Mouse (Mus musculus): ENCODE data around the gene Syt11. TPM values are rescaled to one million over a fixed set of nuclear protein-coding genes. Genes with fewer than 3 reads are reported as not detected.
A peak's percentile ranks its signal among the peaks of the same experiment; 100 is the strongest.
"Not testable (repeated sequence)": the region's sequence is repeated elsewhere in the genome, so short reads cannot be mapped to it uniquely, and the experiment has no call there.

The Syt11 gene
- 32.0 and 36.8 TPM in 2 replicates for polyA plus RNA-seq (2016; fragmentation: Nextera tagmentation; extraction: Ambion mirVana)

DNA sequence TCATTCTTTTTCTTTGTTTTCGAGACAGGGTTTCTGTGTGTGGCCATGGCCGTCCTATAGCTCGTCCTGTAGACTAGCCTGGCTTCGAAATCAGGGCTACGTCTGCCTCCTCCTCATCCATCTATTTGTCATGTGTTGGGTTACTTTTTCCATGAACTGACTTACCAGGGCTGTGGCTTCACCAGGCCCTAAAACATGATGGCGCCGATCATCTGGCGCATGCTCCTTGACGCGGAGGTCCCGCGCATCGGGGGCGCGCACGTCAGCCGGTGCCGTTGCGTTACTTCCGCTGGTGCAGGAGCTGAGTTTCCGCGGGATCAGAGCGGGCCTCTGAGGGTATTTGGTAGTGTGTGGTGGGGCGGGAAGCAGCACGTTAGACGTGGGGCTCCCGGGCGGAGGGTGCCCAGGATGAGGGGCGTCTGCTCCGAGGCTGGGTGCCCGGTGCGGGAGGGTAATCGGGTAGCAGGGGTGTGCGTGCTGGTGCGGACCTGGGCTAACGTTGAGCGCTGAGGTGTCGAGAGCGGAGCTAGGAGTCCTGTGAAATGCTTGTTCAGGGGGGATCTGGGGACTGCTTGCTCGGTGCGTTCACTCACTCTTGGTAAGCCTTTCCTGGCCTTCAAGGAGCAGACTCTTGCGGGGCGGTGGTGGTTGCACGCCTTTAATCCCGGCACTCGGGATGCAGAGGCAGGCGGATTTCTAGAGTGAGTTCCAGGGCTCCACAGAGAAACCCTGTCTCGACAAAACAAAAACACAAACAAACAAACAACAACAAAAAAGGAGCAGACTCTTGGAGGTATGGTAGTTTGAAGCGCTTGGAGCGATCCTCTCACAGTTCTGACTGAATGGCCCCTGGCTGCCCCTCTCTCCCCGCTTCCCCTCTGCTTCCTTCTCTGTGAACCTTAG lies at the start of gene Syt11:
Gene Syt11, minus strand, starts transcription at position 226 of the 903 bp plus-strand sequence.
- Histone ChIP-seq H3K4me2 (peak within 1 kb of the TSS; percentile 50), H3K4me3 (replicated peaks) (peak within 1 kb of the TSS; percentile 42), H3K9ac (replicated peaks) (peak within 1 kb of the TSS; percentile 51; the same call in 1 of the 2 replicates), H3K27ac (peak within 1 kb of the TSS; percentile 67; the same call in 1 of the 2 replicates)
- 5% methylated on average over 39 of the region's 51 CpGs for WGBS
- not testable (repeated sequence) for H3K36me3 ChIP-seq; H3K4me1 ChIP-seq (replicated peaks); H3K9me3 ChIP-seq; H3K27me3 ChIP-seq
- ATAC-seq (ENCODE audit: insufficient number of reproducible peaks, insufficient read depth, low FRiP score, low TSS enrichment, low read depth): peak; percentile 70

- Histone ChIP-seq H3K27ac (no peak overlapping the region), H3K4me1 (replicated peaks) (no peaks in the 10 kb centered on the region), H3K27me3 (no peaks in the 10 kb centered on the region), H3K9me3 (no peaks in the 10 kb centered on the region), H3K4me2 (no peak overlapping the region), H3K4me3 (replicated peaks) (no peak overlapping the region), H3K9ac (replicated peaks) (no peak overlapping the region), H3K36me3 (peaks cover 25% of the 10 kb centered on the region)
- WGBS: 88% methylated on average over 5 of the region's 5 CpGs
- no peak for ATAC-seq (ENCODE audit: insufficient number of reproducible peaks, insufficient read depth, low FRiP score, low TSS enrichment, low read depth)
These were observed 29.1 kb upstream of the Syt11 start for GRCm38 (mm10) chr3:88803910-88804540.

DNA sequence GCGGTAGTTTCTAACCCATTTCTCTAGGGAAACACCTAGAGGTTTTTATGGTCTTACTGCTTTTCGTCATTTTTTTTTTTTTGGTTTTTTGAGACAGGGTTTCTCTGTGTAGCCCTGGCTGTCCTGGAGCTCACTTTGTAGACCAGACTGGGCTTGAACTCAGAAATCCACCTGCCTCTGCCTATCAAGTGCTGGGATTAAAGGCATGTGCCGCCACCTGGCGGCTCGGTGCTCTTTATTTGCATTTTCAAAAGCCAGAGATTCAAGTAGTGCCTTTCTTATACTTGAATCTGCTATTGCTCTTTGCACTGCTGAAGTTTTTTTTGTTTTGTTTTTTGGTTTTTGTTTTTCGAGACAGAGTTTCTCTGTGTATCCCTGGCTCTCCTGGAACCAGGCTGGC lies 22.5 kb upstream of the Syt11 start:
- not testable (repeated sequence) for H3K9ac ChIP-seq (replicated peaks); H3K4me3 ChIP-seq (replicated peaks); H3K27me3 ChIP-seq; H3K9me3 ChIP-seq; H3K4me2 ChIP-seq; H3K36me3 ChIP-seq; H3K27ac ChIP-seq; H3K4me1 ChIP-seq (replicated peaks); ATAC-seq (ENCODE audit: insufficient number of reproducible peaks, insufficient read depth, low FRiP score, low TSS enrichment, low read depth)
- WGBS: 87% methylated on average over 6 of the region's 6 CpGs

GRCm38 (mm10) chr3:88788033-88788432 lies 13.1 kb upstream of the Syt11 start:
- not testable (repeated sequence) for H3K9ac ChIP-seq (replicated peaks); H3K27ac ChIP-seq; ATAC-seq (ENCODE audit: insufficient number of reproducible peaks, insufficient read depth, low FRiP score, low TSS enrichment, low read depth); H3K9me3 ChIP-seq; H3K4me2 ChIP-seq; H3K4me3 ChIP-seq (replicated peaks); H3K27me3 ChIP-seq; H3K4me1 ChIP-seq (replicated peaks)
- H3K36me3 ChIP-seq: peaks cover 15% of the 10 kb centered on the region
- WGBS: 88% methylated on average over 3 of the region's 4 CpGs

GRCm38 (mm10) chr3:88786805-88787204 lies 11.8 kb upstream of the Syt11 start:
- not testable (repeated sequence) for H3K27me3 ChIP-seq; ATAC-seq (ENCODE audit: insufficient number of reproducible peaks, insufficient read depth, low FRiP score, low TSS enrichment, low read depth); H3K27ac ChIP-seq; H3K4me3 ChIP-seq (replicated peaks); H3K4me1 ChIP-seq (replicated peaks); H3K4me2 ChIP-seq; H3K9me3 ChIP-seq; H3K9ac ChIP-seq (replicated peaks)
- H3K36me3 ChIP-seq: peaks cover 15% of the 10 kb centered on the region
- no CpG with 5 or more reads among the region's 8 CpGs for WGBS

DNA sequence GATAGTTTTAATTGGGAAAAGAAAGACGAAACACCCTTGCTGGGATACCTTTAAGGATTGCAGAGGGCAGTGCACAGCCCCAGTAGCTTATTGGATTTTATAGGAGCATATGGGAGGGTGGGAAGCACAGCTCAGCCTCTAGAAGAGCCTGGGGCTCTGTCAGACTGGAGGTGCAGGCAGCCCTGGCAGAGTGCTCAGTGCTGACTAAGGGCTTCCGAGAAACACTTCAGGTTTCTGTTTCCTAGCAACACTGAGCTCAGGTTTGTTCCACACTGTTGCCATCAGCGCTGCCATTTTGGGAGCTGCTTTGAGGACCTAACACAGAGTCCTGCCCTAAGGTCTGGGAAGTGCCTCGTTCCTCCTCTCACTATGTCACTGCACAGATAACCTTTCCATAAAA lies 11.4 kb upstream of the Syt11 start:
- H3K36me3 ChIP-seq: peaks cover 15% of the 10 kb centered on the region
- H3K9me3 ChIP-seq; H3K4me3 ChIP-seq (replicated peaks); H3K4me2 ChIP-seq; H3K27ac ChIP-seq; ATAC-seq (ENCODE audit: insufficient number of reproducible peaks, insufficient read depth, low FRiP score, low TSS enrichment, low read depth); H3K4me1 ChIP-seq (replicated peaks); H3K9ac ChIP-seq (replicated peaks); H3K27me3 ChIP-seq: not testable (repeated sequence)
- WGBS: 80% methylated on average over 1 of the region's 4 CpGs

DNA sequence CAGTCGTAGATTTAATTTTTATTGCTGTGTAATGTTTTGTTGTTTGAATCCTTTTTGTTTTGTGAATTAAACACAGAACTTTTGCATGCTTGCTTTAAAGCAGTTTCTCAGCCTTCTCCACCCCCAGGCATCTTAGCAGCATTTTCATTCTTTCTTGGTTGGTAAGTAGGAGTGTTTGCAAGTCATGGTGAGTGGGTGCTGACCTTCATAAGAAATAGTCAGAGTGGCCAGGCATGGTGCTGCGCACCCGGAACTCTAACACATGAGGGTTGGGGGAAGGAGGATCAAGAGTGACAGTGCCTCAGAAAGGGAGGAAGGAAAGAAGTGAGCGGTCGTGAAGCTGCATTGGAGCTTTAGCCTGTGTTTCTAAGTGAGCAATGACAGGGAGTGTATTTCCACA lies 9.9 kb upstream of the Syt11 start:
- no peak overlapping the region for H3K4me3 ChIP-seq (replicated peaks)
- H3K27ac ChIP-seq: no peak overlapping the region
- no peak for ATAC-seq (ENCODE audit: insufficient number of reproducible peaks, insufficient read depth, low FRiP score, low TSS enrichment, low read depth)
- H3K27me3 ChIP-seq: no peaks in the 10 kb centered on the region
- 90% methylated on average over 5 of the region's 5 CpGs for WGBS
- H3K9me3 ChIP-seq: no peaks in the 10 kb centered on the region
- peaks cover 15% of the 10 kb centered on the region for H3K36me3 ChIP-seq
- no peak overlapping the region for H3K9ac ChIP-seq (replicated peaks)
- no peak overlapping the region for H3K4me2 ChIP-seq
- H3K4me1 ChIP-seq (replicated peaks): no peaks in the 10 kb centered on the region

- 76% methylated on average over 6 of the region's 6 CpGs for WGBS
- H3K27ac ChIP-seq; H3K4me2 ChIP-seq; H3K9ac ChIP-seq (replicated peaks); H3K27me3 ChIP-seq; H3K4me1 ChIP-seq (replicated peaks); H3K36me3 ChIP-seq; H3K9me3 ChIP-seq; H3K4me3 ChIP-seq (replicated peaks); ATAC-seq (ENCODE audit: insufficient number of reproducible peaks, insufficient read depth, low FRiP score, low TSS enrichment, low read depth): not testable (repeated sequence)
These were observed 1.8 kb downstream of the Syt11 start for GRCm38 (mm10) chr3:88773163-88773562.

GRCm38 (mm10) chr3:88772399-88772798 lies 2.6 kb downstream of the Syt11 start:
- peak; percentile 50 for ATAC-seq (ENCODE audit: insufficient number of reproducible peaks, insufficient read depth, low FRiP score, low TSS enrichment, low read depth)
- peak overlapping the region; percentile 43 for H3K4me2 ChIP-seq
- not testable (repeated sequence) for H3K27me3 ChIP-seq; H3K36me3 ChIP-seq; H3K9me3 ChIP-seq; H3K4me1 ChIP-seq (replicated peaks); H3K27ac ChIP-seq; H3K9ac ChIP-seq (replicated peaks)
- WGBS: under 1% methylated on average over 19 of the region's 19 CpGs
- 0 out of 2 replicates have a peak overlapping the region, but pooled peaks have one; percentile 18 for H3K4me3 ChIP-seq (replicated peaks)

DNA sequence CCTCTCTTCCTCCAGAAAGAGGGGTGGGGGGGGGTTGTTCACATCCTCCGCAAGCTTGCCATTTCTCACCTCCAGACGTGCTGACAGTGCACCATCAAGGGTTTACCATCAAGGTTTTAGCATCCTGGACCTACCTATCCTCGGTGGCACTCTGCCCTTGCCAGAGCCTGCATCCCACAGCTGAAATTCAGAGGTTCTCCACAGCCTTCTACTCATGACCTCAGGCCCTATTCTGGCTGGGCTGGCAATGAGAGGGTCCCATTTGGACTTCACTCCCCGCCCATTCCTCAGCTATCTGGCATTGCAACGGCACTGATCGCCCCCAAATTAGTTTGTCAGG lies 3.1 kb downstream of the Syt11 start:
- Histone ChIP-seq H3K9ac (replicated peaks) (peak overlapping the region; percentile 42; the same call in 1 of the 2 replicates), H3K27ac (peak overlapping the region; percentile 90), H3K4me2 (peak overlapping the region; percentile 65), H3K4me3 (replicated peaks) (peak overlapping the region; percentile 42)
- not testable (repeated sequence) for H3K36me3 ChIP-seq; H3K27me3 ChIP-seq; H3K9me3 ChIP-seq; H3K4me1 ChIP-seq (replicated peaks)
- peak; percentile 11; the same call in 1 of the 2 replicates for ATAC-seq (ENCODE audit: insufficient number of reproducible peaks, insufficient read depth, low FRiP score, low TSS enrichment, low read depth)
- 5% methylated on average over 3 of the region's 6 CpGs for WGBS

- peak overlapping the region; percentile 42; the same call in 1 of the 2 replicates for H3K9ac ChIP-seq (replicated peaks)
- H3K36me3 ChIP-seq; H3K9me3 ChIP-seq; H3K4me1 ChIP-seq (replicated peaks); H3K27me3 ChIP-seq: not testable (repeated sequence)
- peak overlapping the region; percentile 42 for H3K4me3 ChIP-seq (replicated peaks)
- peak overlapping the region; percentile 90 for H3K27ac ChIP-seq
- WGBS: under 1% methylated on average over 23 of the region's 28 CpGs
- peak overlapping the region; percentile 65 for H3K4me2 ChIP-seq
- peak; percentile 74 for ATAC-seq (ENCODE audit: insufficient number of reproducible peaks, insufficient read depth, low FRiP score, low TSS enrichment, low read depth)
These were observed 3.6 kb downstream of the Syt11 start for GRCm38 (mm10) chr3:88771189-88771940.

All from limb, embryonic 12.5 days (tissue).